Mouse (Mus musculus): ENCODE measurements around the gene Paqr8.
"Not testable (repeated sequence)": the region's sequence is repeated elsewhere in the genome, so short reads cannot be mapped to it uniquely, and the experiment has no call there.

DNA sequence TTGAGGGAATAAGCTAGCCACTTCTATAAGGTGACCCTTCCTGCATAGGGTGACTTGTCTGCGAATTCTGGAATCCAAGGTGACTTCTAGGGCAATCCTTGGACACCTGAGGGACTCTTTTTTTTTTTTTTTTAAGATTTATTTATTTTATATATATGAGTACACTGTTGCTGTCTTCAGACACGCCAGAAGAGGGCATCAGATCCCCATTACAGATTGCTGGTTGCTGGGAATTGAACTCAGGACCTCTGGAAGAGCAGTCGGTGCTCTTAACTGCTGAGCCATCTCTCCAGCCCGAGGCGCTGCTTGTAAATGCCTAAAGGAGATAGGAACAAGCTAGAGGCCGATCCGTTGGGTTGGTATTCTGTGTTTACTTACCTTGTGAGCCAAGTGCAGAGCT, 34.9 kb downstream of the Paqr8 start:
- not testable (repeated sequence) for TF ChIP-seq CTCF, POLR2A (IDR thresholded peaks at IDR 0.05; ENCODE audit: extremely low read depth, insufficient read depth, low read length)

Measured in cortical plate, adult 2 months (tissue).